Mouse (Mus musculus): ENCODE measurements around the gene Cnpy4. TPM values are rescaled to one million over a fixed set of nuclear protein-coding genes. Genes with fewer than 3 reads are reported as not detected.

Gene Cnpy4
- polyA plus RNA-seq (2014; fragmentation: Illumina TruSeq; extraction: RNeasy Lipid Tissue Mini Kit (QIAGEN cat#74804); ENCODE audit: low read depth, low replicate concordance), result 11.8 TPM

DNA sequence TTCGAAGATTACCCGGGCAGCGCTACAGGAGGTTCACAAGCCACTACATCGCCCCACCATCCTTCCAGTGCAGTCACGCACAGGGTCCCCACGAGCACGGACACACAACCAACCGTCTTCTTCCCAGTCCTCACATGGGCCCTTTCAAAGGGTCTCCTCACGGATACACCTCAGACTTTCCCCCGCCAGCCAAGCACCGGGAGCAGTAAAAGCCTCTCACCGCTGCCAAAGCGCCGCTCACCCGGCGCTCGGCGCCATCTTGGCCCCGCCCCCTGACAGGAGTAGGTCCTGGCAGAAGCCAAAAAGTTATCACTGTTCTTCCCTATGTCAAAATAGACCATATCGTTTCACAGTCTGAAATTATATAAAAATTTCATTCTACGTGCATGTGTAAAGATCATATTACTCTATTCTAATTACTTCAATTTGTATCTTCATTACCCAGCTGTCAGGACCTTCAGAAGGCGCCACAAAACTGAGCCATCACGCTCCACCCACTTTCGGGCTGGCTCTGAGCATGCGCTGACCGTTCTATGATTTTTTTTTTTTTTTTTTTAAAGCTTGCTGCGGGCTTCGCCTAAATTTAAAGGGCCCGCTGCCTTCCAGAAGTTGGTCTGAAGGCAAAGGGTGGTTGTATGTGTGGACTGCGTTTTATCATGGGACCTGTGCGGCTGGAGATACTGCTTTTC lies at the start of gene Cnpy4, which contains the start of gene Taf6:
Gene Cnpy4, plus strand, starts transcription at position 536 of the 689 bp plus-strand sequence.
Gene Taf6, minus strand, starts transcription at position 502 of the 689 bp plus-strand sequence.

DNA sequence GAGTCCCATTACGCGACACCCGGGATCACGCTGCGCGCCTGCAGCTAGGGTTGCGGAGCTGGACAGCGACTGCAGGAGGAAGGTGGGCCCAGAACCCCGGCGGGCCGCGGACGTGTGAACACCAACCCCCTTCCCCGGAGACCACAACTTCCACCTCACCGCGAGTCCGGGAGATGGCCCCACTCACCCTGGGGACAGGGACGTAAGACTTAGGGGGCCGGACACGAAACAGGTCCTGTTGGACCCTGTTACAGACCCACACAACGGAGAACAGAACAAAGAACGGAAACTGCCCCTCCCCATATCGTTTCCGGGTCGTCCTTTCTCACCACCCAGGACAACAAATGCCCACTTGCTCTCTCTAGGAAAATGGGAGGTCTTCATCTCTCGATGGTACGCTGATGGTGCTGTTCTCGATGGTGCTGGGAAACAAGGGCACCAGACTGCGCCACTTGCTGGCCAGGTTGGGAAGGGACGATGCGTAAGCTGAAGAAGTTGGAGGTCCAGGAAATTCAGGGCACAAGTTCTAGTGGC lies 31.8 kb upstream of the Cnpy4 start, which contains the start of gene Zfp113:
Gene Zfp113, minus strand, starts transcription at position 302 of the 534 bp plus-strand sequence.

DNA sequence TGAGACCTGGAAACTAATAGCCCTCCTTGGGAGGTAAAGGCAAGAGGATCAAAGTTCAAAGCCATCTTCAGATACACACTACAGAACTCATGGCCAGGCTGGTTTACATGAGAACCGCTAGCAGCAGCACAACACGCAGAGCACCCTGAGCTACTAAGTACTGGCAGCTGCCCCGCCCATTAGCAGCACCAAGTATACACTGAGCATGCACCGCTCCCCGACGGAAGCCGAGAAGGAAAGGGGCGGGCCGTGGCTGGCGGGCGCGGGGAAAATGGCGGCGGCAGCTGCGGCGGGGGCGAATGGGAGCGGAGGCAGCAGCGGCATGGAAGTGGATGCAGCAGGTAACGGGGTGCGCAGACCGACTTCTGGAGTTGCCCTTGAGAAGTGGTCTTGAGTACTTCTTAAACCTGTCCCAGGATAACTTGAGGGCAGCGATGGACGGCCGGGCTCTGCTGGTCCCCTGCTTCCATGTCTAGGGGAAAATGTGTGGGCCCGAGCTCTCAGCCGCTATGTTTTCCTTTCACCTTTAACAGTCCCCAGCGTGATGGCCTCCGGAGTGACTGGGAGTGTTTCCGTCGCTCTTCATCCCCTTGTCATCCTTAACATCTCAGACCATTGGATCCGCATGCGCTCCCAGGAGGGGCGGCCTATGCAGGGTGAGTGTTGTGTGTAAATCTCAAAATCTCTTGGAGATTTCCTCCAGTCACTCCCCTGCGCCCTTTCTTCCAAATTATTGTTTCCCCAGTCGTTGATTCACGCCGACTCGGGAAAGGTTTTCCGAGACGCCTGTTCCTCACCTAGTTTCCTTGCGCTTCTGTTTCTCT lies 26.2 kb upstream of the Cnpy4 start, which contains the start of gene Cops6:
Gene Cops6, plus strand, starts transcription at position 230 of the 824 bp plus-strand sequence.

DNA sequence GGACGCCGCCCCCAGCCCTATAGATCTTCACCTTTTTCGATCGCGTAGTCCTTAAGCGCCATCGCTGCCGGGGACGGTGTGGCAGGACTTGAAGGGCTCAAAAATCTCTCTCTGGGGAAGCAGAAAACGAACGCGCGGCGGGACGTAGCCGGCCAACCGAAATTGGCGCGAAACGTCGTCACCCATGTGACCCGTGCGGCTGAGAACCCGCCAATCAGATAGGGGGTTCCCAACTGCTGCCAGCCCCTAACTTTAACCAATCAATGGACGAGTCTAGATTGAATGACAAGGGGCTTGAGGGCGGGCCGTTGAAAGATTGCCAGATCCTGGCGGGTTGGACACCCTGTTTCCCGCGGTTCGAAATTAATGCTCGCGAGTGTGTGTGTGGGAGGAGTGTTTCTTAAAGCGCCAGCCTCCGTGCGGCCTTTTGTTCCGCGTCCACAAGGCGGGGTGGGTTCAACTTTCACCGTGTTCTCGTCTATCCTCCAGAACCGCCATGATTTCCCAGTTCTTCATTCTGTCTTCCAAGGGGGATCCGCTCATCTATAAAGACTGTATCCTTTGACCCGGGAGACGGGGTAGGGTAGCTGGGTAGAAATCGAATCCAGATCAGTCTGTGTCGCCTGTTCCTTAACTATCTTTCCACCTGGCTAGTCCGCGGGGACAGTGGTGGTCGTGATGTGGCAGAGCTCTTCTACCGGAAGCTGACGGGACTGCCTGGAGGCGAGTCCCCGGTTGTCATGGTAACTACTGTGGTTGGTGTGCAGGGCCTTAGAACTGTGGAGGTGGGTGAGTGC lies 15.4 kb upstream of the Cnpy4 start, which contains the start of the genes Ap4m1 and Mcm7:
Gene Ap4m1, plus strand, starts transcription at position 308 of the 797 bp plus-strand sequence.
Gene Mcm7, minus strand, starts transcription at position 728 of the 797 bp plus-strand sequence.

GRCm38 (mm10) chr5:138193771-138194727 lies 6.8 kb downstream of the Cnpy4 start, which contains the start of gene Mblac1:
Mblac1 (plus strand) TSS chr5:138194314.

DNA sequence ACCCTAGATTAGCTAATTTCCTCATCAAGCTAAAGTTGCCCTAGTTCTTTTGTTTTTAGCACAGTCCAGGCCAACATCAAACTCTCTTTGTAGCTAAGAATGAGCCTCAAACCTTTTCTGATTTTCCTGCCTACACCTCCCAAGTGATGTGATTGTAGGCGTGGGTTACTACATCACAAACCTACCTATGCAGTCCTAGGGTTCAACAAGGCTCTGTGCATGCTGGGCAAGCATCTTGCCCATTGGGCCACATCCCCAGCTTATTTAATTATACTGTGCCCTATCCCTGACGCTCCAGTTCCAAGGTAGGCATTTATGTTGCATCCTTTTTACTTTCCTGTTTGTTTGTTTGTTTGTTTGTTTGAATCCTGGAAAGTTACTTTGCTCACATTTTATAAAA lies 38.4 kb downstream of the Cnpy4 start, which contains the start of gene Nxpe5:
Gene Nxpe5, plus strand, starts transcription at position 199 of the 400 bp plus-strand sequence.

Other genes with a start within 250 kb of the Cnpy4 start
- 1.6 TPM for gene Gjc3, start 224.4 kb upstream of the Cnpy4 start, polyA plus RNA-seq (2014; fragmentation: Illumina TruSeq; extraction: RNeasy Lipid Tissue Mini Kit (QIAGEN cat#74804); ENCODE audit: low read depth, low replicate concordance)
- gene Azgp1, start 206.0 kb upstream of the Cnpy4 start, polyA plus RNA-seq (2014; fragmentation: Illumina TruSeq; extraction: RNeasy Lipid Tissue Mini Kit (QIAGEN cat#74804); ENCODE audit: low read depth, low replicate concordance), result 5.3 TPM
- gene Smok3a, start 166.2 kb upstream of the Cnpy4 start, polyA plus RNA-seq (2014; fragmentation: Illumina TruSeq; extraction: RNeasy Lipid Tissue Mini Kit (QIAGEN cat#74804); ENCODE audit: low read depth, low replicate concordance), result not detected
- not detected for gene Smok3b, start 166.1 kb upstream of the Cnpy4 start, polyA plus RNA-seq (2014; fragmentation: Illumina TruSeq; extraction: RNeasy Lipid Tissue Mini Kit (QIAGEN cat#74804); ENCODE audit: low read depth, low replicate concordance)
- gene Smok3c, start 134.3 kb upstream of the Cnpy4 start, polyA plus RNA-seq (2014; fragmentation: Illumina TruSeq; extraction: RNeasy Lipid Tissue Mini Kit (QIAGEN cat#74804); ENCODE audit: low read depth, low replicate concordance), result not detected
- gene Zkscan1, start 102.4 kb upstream of the Cnpy4 start, polyA plus RNA-seq (2014; fragmentation: Illumina TruSeq; extraction: RNeasy Lipid Tissue Mini Kit (QIAGEN cat#74804); ENCODE audit: low read depth, low replicate concordance), result 55.4 TPM
- 12.9 TPM for gene Zscan21, start 70.6 kb upstream of the Cnpy4 start, polyA plus RNA-seq (2014; fragmentation: Illumina TruSeq; extraction: RNeasy Lipid Tissue Mini Kit (QIAGEN cat#74804); ENCODE audit: low read depth, low replicate concordance)
- 19.7 TPM for gene Zfp113, start 31.7 kb upstream of the Cnpy4 start, polyA plus RNA-seq (2014; fragmentation: Illumina TruSeq; extraction: RNeasy Lipid Tissue Mini Kit (QIAGEN cat#74804); ENCODE audit: low read depth, low replicate concordance)
- 47.9 TPM for gene Cops6, start 26.4 kb upstream of the Cnpy4 start, polyA plus RNA-seq (2014; fragmentation: Illumina TruSeq; extraction: RNeasy Lipid Tissue Mini Kit (QIAGEN cat#74804); ENCODE audit: low read depth, low replicate concordance)
- gene Ap4m1, start 15.5 kb upstream of the Cnpy4 start, polyA plus RNA-seq (2014; fragmentation: Illumina TruSeq; extraction: RNeasy Lipid Tissue Mini Kit (QIAGEN cat#74804); ENCODE audit: low read depth, low replicate concordance), result 9.8 TPM
- gene Mcm7, start 15.1 kb upstream of the Cnpy4 start, polyA plus RNA-seq (2014; fragmentation: Illumina TruSeq; extraction: RNeasy Lipid Tissue Mini Kit (QIAGEN cat#74804); ENCODE audit: low read depth, low replicate concordance), result 13.7 TPM
- 5.9 TPM for gene Taf6, start within 50 bp of the Cnpy4 start, polyA plus RNA-seq (2014; fragmentation: Illumina TruSeq; extraction: RNeasy Lipid Tissue Mini Kit (QIAGEN cat#74804); ENCODE audit: low read depth, low replicate concordance)
- gene Mblac1, start 6.8 kb downstream of the Cnpy4 start, polyA plus RNA-seq (2014; fragmentation: Illumina TruSeq; extraction: RNeasy Lipid Tissue Mini Kit (QIAGEN cat#74804); ENCODE audit: low read depth, low replicate concordance), result not detected
- gene Nxpe5, start 38.4 kb downstream of the Cnpy4 start, polyA plus RNA-seq (2014; fragmentation: Illumina TruSeq; extraction: RNeasy Lipid Tissue Mini Kit (QIAGEN cat#74804); ENCODE audit: low read depth, low replicate concordance), result 1.5 TPM
- 1.1 TPM for gene Lamtor4, start 68.0 kb downstream of the Cnpy4 start, polyA plus RNA-seq (2014; fragmentation: Illumina TruSeq; extraction: RNeasy Lipid Tissue Mini Kit (QIAGEN cat#74804); ENCODE audit: low read depth, low replicate concordance)
- gene BC037034, start 76.5 kb downstream of the Cnpy4 start, polyA plus RNA-seq (2014; fragmentation: Illumina TruSeq; extraction: RNeasy Lipid Tissue Mini Kit (QIAGEN cat#74804); ENCODE audit: low read depth, low replicate concordance), result 2.9 TPM
- gene Gal3st4, start 85.4 kb downstream of the Cnpy4 start, polyA plus RNA-seq (2014; fragmentation: Illumina TruSeq; extraction: RNeasy Lipid Tissue Mini Kit (QIAGEN cat#74804); ENCODE audit: low read depth, low replicate concordance), result 0.41 TPM
- not detected for gene Gm43720, start 92.5 kb downstream of the Cnpy4 start, polyA plus RNA-seq (2014; fragmentation: Illumina TruSeq; extraction: RNeasy Lipid Tissue Mini Kit (QIAGEN cat#74804); ENCODE audit: low read depth, low replicate concordance)
- gene Gpc2, start 92.5 kb downstream of the Cnpy4 start, polyA plus RNA-seq (2014; fragmentation: Illumina TruSeq; extraction: RNeasy Lipid Tissue Mini Kit (QIAGEN cat#74804); ENCODE audit: low read depth, low replicate concordance), result 0.76 TPM
- 0.82 TPM for gene Stag3, start 92.8 kb downstream of the Cnpy4 start, polyA plus RNA-seq (2014; fragmentation: Illumina TruSeq; extraction: RNeasy Lipid Tissue Mini Kit (QIAGEN cat#74804); ENCODE audit: low read depth, low replicate concordance)
- gene Pvrig, start 154.5 kb downstream of the Cnpy4 start, polyA plus RNA-seq (2014; fragmentation: Illumina TruSeq; extraction: RNeasy Lipid Tissue Mini Kit (QIAGEN cat#74804); ENCODE audit: low read depth, low replicate concordance), result 0.57 TPM

Measured in sigmoid colon, adult 10 weeks (tissue).